Mouse (Mus musculus) heart, postnatal 10 days (tissue): Measurements from ENCODE around the gene Trp53i11. TPM values are rescaled to one million over a fixed set of nuclear protein-coding genes. Genes with fewer than 3 reads are reported as not detected.

Experiments
- DNase-seq, 2 experiments: peaks; one replicate each; pipeline ENCODE4 v3.0.0; 2021
- intact Hi-C: fragments of 180-260 bp; cut with DNase I; formaldehyde crosslinking; loops from one replicate; pipeline ENCODE4 v1.15.1; 2025
- total RNA-seq, 2 experiments: library from RNA; stranded (reverse); gene quantifications; 2 replicates each; pipeline ENCODE4 v1.2.3; 2021

The Trp53i11 gene
- total RNA-seq = 10 to 100 TPM; 77.4 to 80.7 TPM

- intact Hi-C loops = loop anchor here (5.0 kb wide), 1 partner anchor 45 kb away; no protein-coding TSS in a partner anchor
These were observed at the start of gene Trp53i11 for GRCm38 (mm10) chr2:93187323-93187996. Trp53i11 (plus strand) TSS chr2:93187548.

GRCm38 (mm10) chr2:93139476-93139875 lies 47.9 kb upstream of the Trp53i11 start:
- intact Hi-C loops = no loop called here

More at GRCm38 (mm10) chr2:93187323-93187996, at the start of gene Trp53i11:
- peak; percentile 86 to 88 for DNase-seq

GRCm38 (mm10) chr2:93141329-93141728 lies 46.0 kb upstream of the Trp53i11 start:
- intact Hi-C loops = loop anchor here (5.0 kb wide), 1 partner anchor 46 kb away; the partner anchor contains the start of gene Trp53i11
- no peak for DNase-seq

More at GRCm38 (mm10) chr2:93139476-93139875, 47.9 kb upstream of the Trp53i11 start:
- no peak for DNase-seq

GRCm38 (mm10) chr2:93142616-93143015 lies 44.7 kb upstream of the Trp53i11 start:
- intact Hi-C loops = loop anchor here (5.0 kb wide), 1 partner anchor 45 kb away; the partner anchor contains the start of gene Trp53i11

GRCm38 (mm10) chr2:93144126-93144525 lies 43.2 kb upstream of the Trp53i11 start:
- DNase-seq = no peak
- intact Hi-C loops = loop anchor here (5.0 kb wide), 1 partner anchor 43 kb away; the partner anchor contains the start of gene Trp53i11

More at GRCm38 (mm10) chr2:93142616-93143015, 44.7 kb upstream of the Trp53i11 start:
- peak; percentile 65 to 70 for DNase-seq

GRCm38 (mm10) chr2:93150009-93150408 lies 37.3 kb upstream of the Trp53i11 start:
- no peak for DNase-seq
- intact Hi-C loops = no loop called here

- intact Hi-C loops = no loop called here
- DNase-seq = no peak
These were observed 36.5 kb upstream of the Trp53i11 start for GRCm38 (mm10) chr2:93150673-93151450.

- DNase-seq = no peak
- intact Hi-C loops = no loop called here
These were observed 35.2 kb upstream of the Trp53i11 start for GRCm38 (mm10) chr2:93152191-93152601.

GRCm38 (mm10) chr2:93152883-93153491 lies 34.4 kb upstream of the Trp53i11 start:
- intact Hi-C loops = no loop called here
- peak in 1 of 2 experiments; percentile 43 for DNase-seq

GRCm38 (mm10) chr2:93153833-93154232 lies 33.5 kb upstream of the Trp53i11 start:
- no peak for DNase-seq
- intact Hi-C loops = no loop called here

- no peak for DNase-seq
- intact Hi-C loops = no loop called here
These were observed 32.8 kb upstream of the Trp53i11 start for GRCm38 (mm10) chr2:93154486-93155032.

- no peak for DNase-seq
- intact Hi-C loops = no loop called here
These were observed 26.8 kb upstream of the Trp53i11 start for GRCm38 (mm10) chr2:93160467-93161035.

GRCm38 (mm10) chr2:93161914-93162664 lies 25.3 kb upstream of the Trp53i11 start:
- no peak for DNase-seq
- intact Hi-C loops = no loop called here

GRCm38 (mm10) chr2:93162791-93163190 lies 24.6 kb upstream of the Trp53i11 start:
- DNase-seq = peak; percentile 48 to 51
- intact Hi-C loops = no loop called here

- intact Hi-C loops = no loop called here
- peak; percentile 49 to 54 for DNase-seq
These were observed 24.0 kb upstream of the Trp53i11 start for GRCm38 (mm10) chr2:93163317-93163716.

GRCm38 (mm10) chr2:93163750-93164335 lies 23.5 kb upstream of the Trp53i11 start:
- no peak for DNase-seq
- intact Hi-C loops = no loop called here

- intact Hi-C loops = no loop called here
- DNase-seq = no peak
These were observed 21.1 kb upstream of the Trp53i11 start for GRCm38 (mm10) chr2:93166295-93166694.

- no peak for DNase-seq
- intact Hi-C loops = no loop called here
These were observed 20.5 kb upstream of the Trp53i11 start for GRCm38 (mm10) chr2:93166734-93167406.
